Mouse (Mus musculus) heart, postnatal 0 days (tissue): Measurements from ENCODE around the gene Gm17571. TPM values are rescaled to one million over a fixed set of nuclear protein-coding genes. Genes with fewer than 3 reads are reported as not detected.

Source experiments
- ATAC-seq: fragments of 200-750 bp; cut with Nextera tagmentation; 2 replicates; pipeline ENCODE4 v1.8.0; 2017; ENCODE audit warnings: low read depth, moderate number of reproducible peaks, moderate library complexity; ENCODE audit not compliant: insufficient read depth
- DNase-seq: peaks from one replicate; pipeline ENCODE4 v3.0.0-alpha.2; 2016; ENCODE audit warnings: low spot score
- H3K27ac ChIP-seq: fragments of 300-500 bp; sonication (generic); 2 replicates; pipeline ENCODE4 v1.5.1; 2014; ENCODE audit warnings: low read depth, mild to moderate bottlenecking
- H3K27me3 ChIP-seq: fragments of 300-500 bp; sonication (generic); 2 replicates; pipeline ENCODE4 v1.6.1; 2014; ENCODE audit warnings: low read length, mixed read lengths; ENCODE audit not compliant: control insufficient read depth, insufficient read depth
- H3K36me3 ChIP-seq: fragments of 300-500 bp; sonication (generic); replicated peaks from 2 replicates; pipeline ENCODE4 v1.6.1; 2014; ENCODE audit warnings: low read length, mixed read lengths; ENCODE audit not compliant: control insufficient read depth, insufficient read depth
- H3K4me1 ChIP-seq: fragments of 300-500 bp; sonication (generic); 2 replicates; pipeline ENCODE4 v1.6.1; 2014; ENCODE audit warnings: antibody characterized with exemption; ENCODE audit not compliant: control insufficient read depth, insufficient read depth
- H3K4me2 ChIP-seq: fragments of 300-500 bp; sonication (generic); 2 replicates; pipeline ENCODE4 v1.6.1; 2014; ENCODE audit warnings: low read depth, mild to moderate bottlenecking, low read length, moderate library complexity
- H3K4me3 ChIP-seq: fragments of 300-500 bp; sonication (generic); 2 replicates; pipeline ENCODE4 v1.5.1; 2014; ENCODE audit warnings: low read depth, low read length
- H3K9ac ChIP-seq: fragments of 300-500 bp; sonication (generic); replicated peaks from 2 replicates; pipeline ENCODE4 v1.6.1; 2014; ENCODE audit warnings: low read depth, low read length, mixed read lengths
- H3K9me3 ChIP-seq: fragments of 300-500 bp; sonication (generic); replicated peaks from 2 replicates; pipeline ENCODE4 v1.6.1; 2016; ENCODE audit warnings: low read length; ENCODE audit not compliant: control insufficient read depth
- CTCF ChIP-seq: IDR thresholded peaks from 2 replicates; pipeline ENCODE4 v1.5.1; 2016; ENCODE audit warnings: antibody characterized with exemption, control low read depth, low read depth
- EP300 ChIP-seq: IDR thresholded peaks from 2 replicates; pipeline ENCODE4 v1.6.1; 2016; ENCODE audit warnings: antibody characterized with exemption, low read depth
- WGBS: fragments of 180-500 bp; shearing (Covaris S2); extraction: QIAGEN DNeasy Blood & Tissue Kit; methylation state at CpG from one replicate; pipeline ENCODE4 v1.1.7; 2014; 5-methylcytosine and 5-hydroxymethylcytosine counted together
- polyA plus RNA-seq: library from polyadenylated mRNA; unstranded; fragments of >200 nt; fragmentation: Nextera tagmentation; extraction: Ambion mirVana; gene quantifications from 2 replicates; pipeline ENCODE4 v1.2.1, GENCODE M21; 2015
- total RNA-seq: library from RNA; depleted of rRNA; stranded (reverse); fragments of >200 nt; gene quantifications from 2 replicates; pipeline ENCODE4 v1.2.3, GENCODE M21; 2014; ENCODE audit warnings: low replicate concordance

Gene Gm17571
- total and polyA plus RNA-seq, 2 experiments from 2014 or later, result not detected

- 13% methylated on average over 7 of the region's 7 CpGs for WGBS
- DNase-seq, result peak; percentile 64
Observed at GRCm38 (mm10) chr9:13454651-13455123, 8.1 kb upstream of the Gm17571 start.

DNA sequence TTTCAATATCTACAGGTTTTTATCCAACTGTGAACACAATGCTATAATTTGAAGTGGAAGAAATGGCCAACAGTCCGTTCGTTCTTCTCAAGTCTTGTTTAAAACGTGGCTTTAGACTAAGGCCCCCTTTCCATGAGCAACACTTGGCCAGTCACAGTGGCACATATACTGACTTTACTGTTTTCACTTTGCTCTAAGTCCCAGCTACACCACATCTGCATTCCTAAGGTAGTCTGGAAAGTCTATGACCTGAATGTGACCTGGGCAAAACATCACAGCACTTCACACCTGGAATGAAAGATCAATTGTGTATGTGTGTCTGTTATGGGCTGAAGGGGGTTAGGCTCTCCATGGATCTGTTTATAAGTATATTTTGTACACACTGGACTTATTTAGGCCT, 2.2 kb upstream of the Gm17571 start:
- no peaks in the 10 kb centered on the region for H3K27me3 ChIP-seq
- TF ChIP-seq CTCF, result no peak
- no peak for TF ChIP-seq EP300
- no peak overlapping the region for H3K9ac ChIP-seq
- H3K27ac ChIP-seq, result no peak overlapping the region
- H3K4me2 ChIP-seq, result no peak overlapping the region
- 88% methylated on average over 3 of the region's 3 CpGs for WGBS
- 0 out of 2 replicates have a peak, but pooled peaks cover 4% of the 10 kb centered on the region for H3K4me1 ChIP-seq
- ATAC-seq (no peak), DNase-seq (no peak)
- H3K9me3 ChIP-seq, result no peaks in the 10 kb centered on the region
- no peak overlapping the region for H3K4me3 ChIP-seq
- H3K36me3 ChIP-seq, result no peaks in the 10 kb centered on the region

More at GRCm38 (mm10) chr9:13454651-13455123, 8.1 kb upstream of the Gm17571 start:
- no peak overlapping the region for H3K4me3 ChIP-seq
- peak overlapping the region; percentile 35 for H3K4me2 ChIP-seq
- no peak overlapping the region for H3K9ac ChIP-seq
- ATAC-seq, result peak; percentile 83; the same call in 1 of the 2 replicates
- no peaks in the 10 kb centered on the region for H3K27me3 ChIP-seq
- no peaks in the 10 kb centered on the region for H3K36me3 ChIP-seq
- no peak for TF ChIP-seq CTCF
- H3K4me1 ChIP-seq, result peaks cover 16% of the 10 kb centered on the region; the same call in 1 of the 2 replicates
- H3K9me3 ChIP-seq, result no peaks in the 10 kb centered on the region
- H3K27ac ChIP-seq, result peak overlapping the region; percentile 53

- H3K36me3 ChIP-seq, result no peaks in the 10 kb centered on the region
- no peaks in the 10 kb centered on the region for H3K27me3 ChIP-seq
- H3K27ac ChIP-seq, result no peak overlapping the region
- no peak for DNase-seq
- no peak for ATAC-seq
- peaks cover 14% of the 10 kb centered on the region; the same call in 1 of the 2 replicates for H3K4me1 ChIP-seq
- H3K9ac ChIP-seq, result no peak overlapping the region
- WGBS, result 93% methylated on average over 1 of the region's 1 CpGs
- no peak overlapping the region for H3K4me3 ChIP-seq
- no peak overlapping the region for H3K4me2 ChIP-seq
- H3K9me3 ChIP-seq, result no peaks in the 10 kb centered on the region
- TF ChIP-seq EP300, result no peak
- TF ChIP-seq CTCF, result no peak
Observed at GRCm38 (mm10) chr9:13446236-13446635, 317 bp downstream of the Gm17571 start.

DNA sequence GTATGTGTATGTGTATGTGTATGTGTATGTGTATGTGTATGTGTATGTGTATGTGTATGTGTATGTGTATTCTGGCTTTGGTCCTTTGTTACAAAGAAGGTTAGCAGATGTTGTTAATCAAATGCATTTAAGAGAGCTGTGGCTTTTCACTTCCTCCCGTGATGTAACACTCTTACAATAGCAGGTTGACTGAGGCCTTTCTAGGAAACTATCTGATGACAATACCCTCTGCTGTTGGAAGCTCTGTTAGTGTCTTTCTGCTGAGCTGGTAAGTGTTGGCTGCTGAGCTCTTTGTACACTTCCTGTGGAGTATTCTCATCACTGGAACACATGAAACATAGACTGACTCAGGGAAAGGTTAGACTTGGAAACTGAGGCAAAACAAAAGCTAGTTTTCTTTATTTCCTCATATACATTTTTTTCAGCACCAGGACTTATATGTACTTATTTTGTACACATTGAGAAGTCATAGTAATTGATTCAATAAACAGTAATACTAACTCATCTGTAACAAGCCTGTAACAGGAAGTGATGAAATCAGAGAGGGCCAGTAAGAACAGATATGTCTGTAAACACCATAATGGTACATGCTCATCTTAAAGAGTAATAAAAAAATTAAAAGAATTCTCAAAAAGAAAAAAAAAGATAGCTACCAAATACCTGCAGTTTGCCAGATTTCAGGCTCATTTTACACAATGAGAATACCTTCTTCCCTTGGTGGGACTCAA, 2.9 kb downstream of the Gm17571 start:
- no peak overlapping the region for H3K4me3 ChIP-seq
- H3K27me3 ChIP-seq, result no peaks in the 10 kb centered on the region
- H3K9ac ChIP-seq, result no peak overlapping the region
- no peak for TF ChIP-seq EP300
- no peak for TF ChIP-seq CTCF
- ATAC-seq, result 0 out of 2 replicates have a peak, but pooled peaks have one; percentile 60
- H3K36me3 ChIP-seq, result no peaks in the 10 kb centered on the region
- H3K9me3 ChIP-seq, result no peaks in the 10 kb centered on the region
- H3K4me2 ChIP-seq, result no peak overlapping the region
- 50% methylated on average over 1 of the region's 1 CpGs for WGBS
- no peak overlapping the region for H3K27ac ChIP-seq
- H3K4me1 ChIP-seq, result peaks cover 11% of the 10 kb centered on the region; the same call in 1 of the 2 replicates
- DNase-seq, result peak; percentile 65

DNA sequence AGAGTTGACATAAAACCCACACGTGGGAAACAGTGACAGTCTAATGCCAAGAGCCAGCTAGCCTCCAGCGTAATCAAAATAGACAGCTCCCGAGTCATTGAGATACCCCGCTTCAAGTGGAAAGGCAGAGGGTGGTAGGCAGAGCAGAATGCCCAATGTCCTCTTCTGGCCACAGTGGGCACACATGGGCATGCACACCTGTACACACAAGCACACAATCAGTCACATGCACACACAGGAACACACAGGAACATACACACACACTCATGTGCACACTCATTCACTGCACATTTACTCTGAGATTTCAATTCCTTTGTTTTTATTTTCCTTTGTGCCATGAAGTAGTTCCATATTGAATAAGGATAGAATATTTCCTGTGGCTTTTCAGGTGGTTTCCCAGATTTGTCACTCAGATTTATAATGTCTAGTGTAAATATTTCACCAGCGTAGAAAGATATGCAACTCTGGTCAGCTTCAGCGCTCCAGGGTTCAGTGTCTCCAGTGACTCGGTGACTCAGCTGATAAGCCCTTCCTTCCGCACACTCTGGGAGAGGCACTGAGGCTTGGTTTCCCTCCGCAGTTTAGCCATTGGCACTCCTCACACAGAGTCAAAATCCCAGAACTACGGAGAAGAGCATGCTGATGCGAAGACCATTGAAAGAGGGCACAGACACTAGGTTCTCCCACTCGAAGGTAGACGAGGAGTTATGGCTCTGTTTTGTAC, 4.4 kb downstream of the Gm17571 start:
- H3K27ac ChIP-seq, result peak overlapping the region; percentile 43
- no peaks in the 10 kb centered on the region for H3K9me3 ChIP-seq
- no peaks in the 10 kb centered on the region for H3K27me3 ChIP-seq
- H3K9ac ChIP-seq, result no peak overlapping the region
- no peak for TF ChIP-seq EP300
- TF ChIP-seq CTCF, result no peak
- H3K36me3 ChIP-seq, result no peaks in the 10 kb centered on the region
- H3K4me1 ChIP-seq, result peaks cover 11% of the 10 kb centered on the region; the same call in 1 of the 2 replicates
- DNase-seq (no peak), ATAC-seq (peak; percentile 44; the same call in 1 of the 2 replicates)
- peak overlapping the region; percentile 14 for H3K4me2 ChIP-seq
- no peak overlapping the region for H3K4me3 ChIP-seq
- WGBS, result 29% methylated on average over 13 of the region's 13 CpGs
